Mouse (Mus musculus) G1E (cell line): ENCODE results near the gene Polr3e. TPM values are rescaled to one million over a fixed set of nuclear protein-coding genes. Genes with fewer than 3 reads are reported as not detected.

Experiments
- ATAC-seq: 2 replicates; pipeline ENCODE4 v1.8.0; 2016; ENCODE audit warnings: mild to moderate bottlenecking; ENCODE audit not compliant: insufficient number of reproducible peaks, poor library complexity, low FRiP score, severe bottlenecking; ENCODE audit errors: extremely low read depth
- DNase-seq: peaks from one replicate; pipeline ENCODE4 v3.0.0; 2012; ENCODE audit warnings: low spot score
- H3K27me3 ChIP-seq: 2 replicates; pipeline ENCODE4 v1.6.1; 2012; ENCODE audit warnings: mild to moderate bottlenecking, low read length, inconsistent platforms; ENCODE audit not compliant: insufficient read depth
- H3K36me3 ChIP-seq: replicated peaks from 2 replicates; pipeline ENCODE3; 2012; ENCODE audit warnings: mild to moderate bottlenecking, inconsistent platforms
- H3K4me1 ChIP-seq: 2 replicates; pipeline ENCODE4 v1.6.1; 2012; ENCODE audit warnings: low read depth, low read length, inconsistent platforms, mixed read lengths; ENCODE audit not compliant: insufficient read depth
- H3K4me3 ChIP-seq: 2 replicates; pipeline ENCODE4 v1.5.1; 2012; ENCODE audit warnings: low read depth, mild to moderate bottlenecking, inconsistent platforms, low read length, moderate library complexity, mixed read lengths
- H3K9me3 ChIP-seq: replicated peaks from 2 replicates; pipeline ENCODE4 v1.6.1; 2012; ENCODE audit warnings: inconsistent platforms
- CTCF ChIP-seq: IDR thresholded peaks from 2 replicates; pipeline ENCODE4 v1.5.1; 2012; ENCODE audit warnings: low read depth, low read length, inconsistent platforms, mixed read lengths
- GATA1 ChIP-seq: IDR thresholded peaks from 2 replicates; pipeline ENCODE4 v1.6.1; 2012; ENCODE audit warnings: borderline replicate concordance, low read length, inconsistent platforms, mixed read lengths
- GATA2 ChIP-seq: IDR thresholded peaks from 2 replicates; pipeline ENCODE4 v1.6.1; 2012; ENCODE audit warnings: low read depth, low read length, inconsistent platforms, borderline replicate concordance
- POLR2AphosphoS5 ChIP-seq: IDR thresholded peaks from 2 replicates; pipeline ENCODE4 v1.6.1; 2012; ENCODE audit warnings: low read depth, low read length, inconsistent platforms; ENCODE audit not compliant: insufficient replicate concordance
- TAL1 ChIP-seq: conservative IDR thresholded peaks from 2 replicates; pipeline ENCODE4 v1.6.1; 2012; ENCODE audit warnings: low read depth, low read length, inconsistent platforms, mixed read lengths
- polyA plus RNA-seq: library from polyadenylated mRNA; stranded (reverse); fragments of >175 nt; gene quantifications from 2 replicates; pipeline ENCODE4 v1.2.3, GENCODE M21; 2012
- total RNA-seq, 2 experiments: library from RNA; stranded (forward) in 1 of 2; stranded (reverse) in 1 of 2; fragments of 200-1000 nt in 1 of 2; fragments of >200 nt in 1 of 2; fragmentation: Nextera tagmentation in 1 of 2; gene quantifications; 2 replicates each; pipeline ENCODE4 v1.2.3; 2014 to 2017

Gene Polr3e
- total and polyA plus RNA-seq, 3 experiments, result 18.0 to 36.5 (median 27.6) TPM

DNA sequence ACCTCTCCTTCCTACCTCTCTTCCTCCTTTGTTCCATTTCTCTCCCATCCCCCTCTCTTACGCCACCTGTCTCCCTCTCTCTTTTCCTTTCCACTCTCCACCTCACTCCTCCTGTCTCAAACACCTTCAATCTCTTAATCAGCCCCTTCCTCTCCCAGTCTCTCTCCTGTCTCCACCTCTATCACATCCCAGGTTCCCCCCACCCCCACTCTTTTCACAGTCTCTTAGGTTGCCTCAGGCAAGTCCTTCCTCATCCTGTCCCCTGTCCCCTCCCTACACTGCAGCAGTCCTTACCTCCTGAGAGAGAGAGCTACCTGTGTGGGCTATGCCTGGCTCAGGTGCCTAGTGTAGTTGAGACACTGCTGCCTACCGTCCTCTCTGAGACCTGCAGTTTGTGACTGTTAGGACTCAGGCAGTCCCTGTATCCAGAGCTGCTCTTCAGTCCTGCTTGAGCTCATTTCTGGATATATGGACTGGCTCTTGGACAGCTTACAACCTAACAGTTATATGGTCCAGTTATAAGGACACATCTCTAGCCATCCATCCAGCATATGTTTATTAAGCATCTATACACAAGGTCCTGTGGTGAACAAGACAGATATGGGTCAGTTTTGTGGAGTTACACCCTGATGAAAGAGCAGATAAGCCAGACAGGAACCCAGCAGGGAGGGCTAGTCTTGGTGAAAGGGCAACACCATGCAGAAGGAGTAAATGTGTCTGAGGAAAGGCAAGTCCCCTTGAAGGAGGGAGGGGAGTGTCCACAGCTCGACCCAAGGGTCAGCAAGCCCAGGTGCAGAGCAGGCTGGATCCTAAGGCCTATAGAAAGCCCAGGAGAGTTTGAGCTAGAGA, 41.8 kb upstream of the Polr3e start:
- ATAC-seq (peak; percentile 18; the same call in 1 of the 2 replicates), DNase-seq (no peak)
- Histone ChIP-seq H3K9me3 (no peaks in the 10 kb centered on the region), H3K27me3 (no peaks in the 10 kb centered on the region), H3K36me3 (peaks cover 92% of the 10 kb centered on the region), H3K4me3 (peak overlapping the region; percentile 39; the same call in 1 of the 2 replicates), H3K4me1 (peaks cover 87% of the 10 kb centered on the region)
- TF ChIP-seq POLR2AphosphoS5 (no peak), CTCF (no peak), TAL1 (no peak), GATA1 (no peak), GATA2 (no peak)

GRCm38 (mm10) chr7:120878271-120878670, 39.3 kb upstream of the Polr3e start:
- H3K27me3 ChIP-seq, result no peaks in the 10 kb centered on the region
- no peak for DNase-seq
- no peak for ATAC-seq
- H3K4me3 ChIP-seq, result no peak overlapping the region
- H3K36me3 ChIP-seq, result peaks cover 95% of the 10 kb centered on the region
- no peaks in the 10 kb centered on the region for H3K9me3 ChIP-seq
- TF ChIP-seq TAL1 (no peak), CTCF (no peak), POLR2AphosphoS5 (no peak), GATA2 (no peak), GATA1 (no peak)
- peaks cover 83% of the 10 kb centered on the region for H3K4me1 ChIP-seq

DNA sequence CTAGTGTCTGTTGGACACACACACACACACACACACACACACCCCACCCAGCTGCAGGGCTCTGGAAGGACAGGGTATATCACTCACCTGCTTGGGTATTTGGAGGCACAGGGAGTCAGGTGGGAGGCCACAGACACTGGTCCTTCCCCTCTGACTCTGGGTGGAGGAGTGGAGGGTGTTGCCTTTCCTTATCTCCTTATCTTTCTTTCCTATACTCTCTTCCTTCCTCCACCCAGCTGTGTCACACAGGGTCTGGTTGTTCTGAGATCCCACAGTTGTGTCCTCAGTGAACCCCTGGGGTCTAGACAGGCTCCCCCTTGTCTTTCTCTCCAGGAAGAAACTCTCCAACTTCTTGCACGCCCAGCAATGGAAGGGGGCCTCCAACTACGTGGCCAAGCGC, 37.6 kb upstream of the Polr3e start:
- no peak for DNase-seq
- no peak for TF ChIP-seq POLR2AphosphoS5
- no peak for TF ChIP-seq GATA1
- TF ChIP-seq CTCF, result no peak
- 0 out of 2 replicates have a peak, but pooled peaks have one; percentile 45 for TF ChIP-seq GATA2
- TF ChIP-seq TAL1, result no peak
- Histone ChIP-seq H3K27me3 (no peaks in the 10 kb centered on the region), H3K36me3 (peaks cover 96% of the 10 kb centered on the region), H3K9me3 (no peaks in the 10 kb centered on the region), H3K4me1 (peaks cover 80% of the 10 kb centered on the region), H3K4me3 (no peak overlapping the region)
- no peak for ATAC-seq

DNA sequence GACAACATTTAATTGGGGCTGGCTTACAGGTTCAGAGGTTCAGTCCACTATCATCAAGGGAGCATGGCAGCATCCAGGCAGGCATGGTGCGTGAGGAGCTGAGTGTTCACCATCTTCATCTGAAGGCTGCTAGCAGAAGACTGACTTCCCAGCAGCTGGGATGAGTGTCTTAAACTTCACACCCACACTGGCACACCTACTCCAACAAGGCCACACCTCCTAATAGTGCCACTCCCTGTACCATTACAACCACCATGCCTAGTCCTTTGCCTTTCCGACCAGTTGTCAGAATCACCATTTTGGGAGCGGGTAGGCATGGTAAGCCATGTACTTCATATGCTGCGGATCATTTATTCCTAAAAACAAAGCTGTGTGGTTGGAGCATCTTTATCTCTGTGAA, 36.8 kb upstream of the Polr3e start:
- no peak for ATAC-seq
- Histone ChIP-seq H3K4me3 (no peak overlapping the region), H3K27me3 (no peaks in the 10 kb centered on the region), H3K4me1 (peaks cover 72% of the 10 kb centered on the region), H3K36me3 (peaks cover 96% of the 10 kb centered on the region), H3K9me3 (no peaks in the 10 kb centered on the region)
- no peak for DNase-seq
- TF ChIP-seq GATA1, result no peak
- TF ChIP-seq POLR2AphosphoS5, result no peak
- no peak for TF ChIP-seq GATA2
- no peak for TF ChIP-seq CTCF
- no peak for TF ChIP-seq TAL1

DNA sequence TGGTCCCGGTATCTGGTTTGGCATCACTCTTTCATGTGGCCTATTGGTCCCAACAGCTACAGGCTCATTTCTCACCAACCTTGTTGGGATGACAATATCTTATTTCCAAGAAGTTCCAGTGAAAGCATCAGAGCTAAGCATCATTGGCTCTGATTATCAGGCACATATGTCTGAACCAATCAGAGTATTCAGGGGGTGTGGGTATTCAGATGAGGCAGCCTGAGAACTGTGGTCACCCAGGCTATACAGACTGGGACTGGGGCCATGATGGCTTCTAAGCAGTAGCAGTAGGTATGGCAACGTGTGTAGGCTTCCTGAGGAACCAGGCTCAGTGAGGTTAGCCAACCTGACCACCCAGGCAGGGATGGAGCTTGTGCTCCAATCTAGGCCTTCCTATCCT, 36.1 kb upstream of the Polr3e start:
- Histone ChIP-seq H3K36me3 (peaks cover 97% of the 10 kb centered on the region), H3K9me3 (no peaks in the 10 kb centered on the region), H3K4me3 (no peak overlapping the region), H3K4me1 (peaks cover 66% of the 10 kb centered on the region), H3K27me3 (no peaks in the 10 kb centered on the region)
- TF ChIP-seq GATA2, result no peak
- no peak for TF ChIP-seq CTCF
- no peak for TF ChIP-seq POLR2AphosphoS5
- no peak for TF ChIP-seq TAL1
- TF ChIP-seq GATA1, result no peak
- ATAC-seq (no peak; the same call in 1 of the 2 replicates), DNase-seq (no peak)

DNA sequence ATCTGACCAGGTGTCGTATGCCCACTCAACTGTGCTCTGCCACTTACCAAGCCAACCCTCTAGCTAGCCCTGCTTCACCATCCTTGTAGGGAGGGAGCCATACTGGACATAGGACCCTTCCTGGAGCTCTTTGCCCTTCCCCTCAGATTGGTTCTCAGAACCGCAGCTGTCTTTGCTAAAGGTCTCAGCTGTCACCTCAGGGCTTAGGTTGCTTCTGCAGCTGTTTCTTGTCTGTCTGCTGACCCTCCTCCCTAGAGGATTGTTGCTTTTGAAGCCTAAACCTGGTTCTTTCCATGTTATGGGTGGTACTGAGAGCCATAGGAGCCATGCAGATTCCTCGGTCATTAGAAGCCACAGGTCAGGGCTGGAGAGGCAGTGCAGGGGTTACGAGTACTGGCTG, 34.9 kb upstream of the Polr3e start:
- H3K9me3 ChIP-seq, result no peaks in the 10 kb centered on the region
- TF ChIP-seq GATA1 (no peak), TAL1 (no peak), POLR2AphosphoS5 (no peak), CTCF (no peak), GATA2 (no peak)
- no peak overlapping the region for H3K4me3 ChIP-seq
- H3K4me1 ChIP-seq, result peaks cover 57% of the 10 kb centered on the region
- ATAC-seq, result no peak
- no peaks in the 10 kb centered on the region for H3K27me3 ChIP-seq
- no peak for DNase-seq
- H3K36me3 ChIP-seq, result peaks cover 99% of the 10 kb centered on the region
